Mouse (Mus musculus) adrenal gland, postnatal 10 days (tissue): ENCODE data around the gene Ust. TPM values are rescaled to one million over a fixed set of nuclear protein-coding genes. Genes with fewer than 3 reads are reported as not detected.

Source experiments
- DNase-seq: peaks from one replicate; pipeline ENCODE4 v3.0.0; 2021; ENCODE audit warnings: mixed read lengths
- total RNA-seq, 2 experiments: library from RNA; stranded (reverse); gene quantifications; 2 replicates each; pipeline ENCODE4 v1.2.3; 2021

Ust gene
- total RNA-seq, 2 experiments from 2014 or later: 5.3 to 6.2 TPM

DNA sequence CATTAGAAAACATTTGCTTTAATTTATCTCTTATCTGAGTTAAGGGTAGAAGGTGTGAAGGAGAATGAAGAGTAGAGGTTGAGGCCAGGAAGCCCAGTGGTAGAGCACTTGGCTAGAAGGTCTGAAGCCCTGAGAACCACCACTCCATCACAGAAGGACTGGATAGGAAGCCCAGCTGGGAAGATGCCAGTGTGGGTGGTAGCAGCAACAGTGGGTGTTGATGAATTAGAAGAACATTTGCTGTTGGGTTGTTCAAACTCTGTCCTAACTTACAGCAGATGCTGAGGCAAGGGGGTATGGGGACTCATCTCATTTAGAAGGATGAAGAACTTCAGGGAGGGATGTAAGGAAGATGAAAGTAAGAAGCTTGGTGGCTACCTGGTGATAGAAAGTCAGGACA is 197.9 kb downstream of the Ust start:
- no peak for DNase-seq

DNA sequence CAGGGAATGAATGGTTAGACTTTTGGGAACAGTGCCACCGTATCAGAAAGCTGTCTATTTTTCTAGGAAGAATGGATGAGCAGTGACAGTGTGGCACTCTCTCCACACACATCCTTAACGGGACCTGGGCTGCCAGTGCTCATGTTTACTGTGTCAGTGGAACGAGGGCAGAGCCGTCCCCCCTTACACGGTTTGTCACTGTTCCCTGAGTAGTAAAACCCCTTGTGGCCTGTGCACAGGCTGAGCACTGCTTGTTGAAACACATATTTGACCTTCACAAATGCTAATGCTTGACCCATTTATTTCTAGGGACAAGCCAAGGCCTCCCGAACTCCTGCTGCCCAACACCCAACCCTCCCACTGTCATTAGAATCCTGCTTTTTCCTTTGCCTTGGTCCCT is 209.2 kb downstream of the Ust start:
- DNase-seq: peak; percentile 29

- no peak for DNase-seq
Observed at GRCm38 (mm10) chr10:8304211-8304610, 214.4 kb downstream of the Ust start.

DNA sequence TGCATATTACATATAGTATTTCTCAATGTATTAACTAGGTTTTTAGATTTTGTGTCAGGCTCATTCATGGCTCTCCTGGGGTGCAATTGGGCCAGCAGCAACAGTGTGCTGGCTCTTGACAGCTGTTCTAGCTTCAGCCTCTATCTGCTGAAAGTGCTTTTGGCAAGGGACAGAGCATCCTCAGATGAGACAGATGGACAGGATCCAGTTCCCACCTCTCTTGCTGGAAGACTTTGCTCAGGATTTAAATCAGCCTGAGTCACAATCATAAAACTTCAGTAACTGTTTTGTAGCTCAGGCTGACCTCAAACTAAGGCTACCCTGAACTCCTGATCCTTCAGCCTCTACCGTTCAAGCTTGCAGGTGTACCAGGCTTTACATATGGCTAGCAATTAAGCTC is 219.5 kb downstream of the Ust start:
- no peak for DNase-seq

- no peak for DNase-seq
Observed at GRCm38 (mm10) chr10:8297214-8297613, 221.4 kb downstream of the Ust start.

DNA sequence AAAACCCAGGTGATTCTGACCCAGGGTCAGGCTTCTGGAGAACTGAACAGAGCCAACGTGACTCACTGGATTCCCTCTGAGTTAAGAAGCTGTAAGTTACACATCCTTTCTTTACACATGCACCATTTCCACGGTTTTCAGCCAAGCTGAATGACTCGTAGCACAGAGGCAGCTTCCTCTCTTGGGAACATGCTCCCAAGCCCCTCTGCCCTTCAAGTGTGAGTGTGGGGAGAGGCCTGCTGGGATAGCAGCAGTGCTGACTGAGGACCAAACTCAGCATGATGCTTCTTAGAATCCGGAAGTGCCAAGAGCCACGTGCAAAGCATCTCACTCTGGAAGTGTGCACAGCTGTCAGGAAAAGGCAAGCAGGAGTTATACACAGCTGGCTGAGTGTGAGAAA is 228.0 kb downstream of the Ust start:
- DNase-seq: no peak

DNA sequence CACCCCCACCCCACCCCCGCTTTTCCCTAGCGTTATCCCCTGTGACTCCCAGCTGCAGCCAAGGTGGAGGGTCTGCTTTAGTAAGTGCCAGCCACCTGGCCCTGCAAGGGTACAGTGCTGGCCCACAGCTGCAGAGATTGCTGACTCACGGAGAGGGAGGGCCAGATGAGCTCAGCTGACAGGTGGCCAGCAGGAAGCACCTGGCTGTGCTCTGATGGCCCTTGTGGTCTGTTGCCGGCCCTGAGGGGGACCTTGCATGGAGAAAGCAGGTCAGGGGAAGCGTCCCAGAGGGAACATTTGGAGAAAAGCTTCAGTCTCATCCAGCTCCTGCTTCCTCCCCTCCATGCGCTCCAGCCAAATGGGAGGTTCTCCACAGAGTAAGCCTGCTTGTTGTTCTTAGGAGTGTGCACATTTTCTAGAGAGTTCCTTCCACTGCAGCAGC is 231.3 kb downstream of the Ust start:
- DNase-seq: peak; percentile 33

DNA sequence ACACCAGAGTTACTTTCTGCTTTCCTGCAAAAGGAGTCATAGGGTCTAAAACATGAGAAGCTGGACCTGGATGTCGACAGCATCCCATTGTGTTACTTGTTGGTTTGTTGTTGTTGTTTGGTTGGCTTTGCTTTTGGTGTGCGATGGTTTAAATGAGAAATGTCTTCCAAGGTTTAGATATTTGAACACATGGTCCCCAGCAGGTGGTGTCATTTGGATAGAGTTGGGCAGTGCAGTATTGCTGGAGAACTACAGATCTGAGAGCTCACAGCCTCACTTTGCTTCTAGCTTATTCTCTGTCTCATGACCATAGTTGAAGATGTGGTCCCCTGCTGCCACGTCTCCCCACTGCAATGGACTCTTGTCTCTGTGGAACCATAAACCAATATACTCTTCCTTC is 234.6 kb downstream of the Ust start:
- no peak for DNase-seq

DNA sequence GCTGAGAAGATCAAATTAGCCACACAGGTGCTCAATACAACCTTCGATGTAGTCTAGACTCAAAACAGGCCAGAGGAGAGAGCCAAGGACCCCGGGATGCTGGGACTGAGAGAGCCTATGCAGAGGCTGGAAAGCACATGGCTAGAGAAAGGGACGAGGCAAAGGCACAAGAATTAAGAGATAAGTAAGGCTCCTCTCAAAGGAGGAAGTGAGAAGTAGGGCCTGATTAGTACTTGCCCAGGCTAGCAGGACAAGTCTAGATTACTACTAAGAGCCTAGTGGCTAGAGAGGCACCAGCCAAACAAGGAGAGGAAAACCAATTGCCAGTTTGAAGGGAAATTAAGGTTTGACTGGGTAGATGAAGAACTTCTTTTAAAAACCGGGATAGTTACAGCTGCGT is 241.5 kb downstream of the Ust start:
- DNase-seq: no peak

DNA sequence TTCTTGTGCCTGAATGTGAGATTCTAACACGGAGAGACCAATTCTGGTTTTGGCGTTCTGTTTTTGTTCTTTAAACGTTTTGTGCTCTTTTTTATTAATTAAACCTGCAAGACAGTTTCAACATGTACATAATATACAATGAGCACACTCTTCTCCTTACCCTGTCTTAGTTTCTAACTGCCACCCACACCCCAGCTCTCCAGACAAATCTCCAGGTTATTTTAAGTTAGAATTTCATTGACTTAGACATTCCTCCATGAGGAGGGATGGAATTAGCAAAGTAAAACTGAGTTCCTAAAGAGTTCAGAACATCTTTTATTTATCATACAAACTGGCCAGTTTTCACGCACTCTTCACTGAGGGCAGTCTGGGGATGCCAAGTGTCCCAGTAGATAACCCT is 248.9 kb downstream of the Ust start:
- no peak for DNase-seq

GRCm38 (mm10) chr10:8259716-8260115 is 258.9 kb downstream of the Ust start:
- DNase-seq: no peak

DNA sequence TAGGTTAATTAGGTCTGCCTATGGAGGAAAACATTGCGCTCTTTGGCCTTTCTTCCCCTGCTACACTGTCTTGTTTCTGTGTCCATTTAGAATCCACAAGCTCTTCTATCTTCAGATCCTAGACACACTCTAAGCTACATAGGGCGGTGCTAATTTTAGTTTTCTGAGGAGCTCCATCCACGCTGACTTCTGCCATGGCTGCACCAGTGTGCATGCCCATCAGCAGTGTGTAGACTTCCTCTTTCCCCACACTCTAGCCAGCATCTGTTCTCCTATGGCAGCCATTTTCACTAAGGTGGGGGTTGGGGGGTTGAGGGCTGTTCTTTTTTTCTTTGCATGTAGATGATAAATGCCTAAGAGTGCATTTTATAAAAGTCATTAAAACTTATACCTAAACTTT is 268.6 kb downstream of the Ust start:
- DNase-seq: no peak

DNA sequence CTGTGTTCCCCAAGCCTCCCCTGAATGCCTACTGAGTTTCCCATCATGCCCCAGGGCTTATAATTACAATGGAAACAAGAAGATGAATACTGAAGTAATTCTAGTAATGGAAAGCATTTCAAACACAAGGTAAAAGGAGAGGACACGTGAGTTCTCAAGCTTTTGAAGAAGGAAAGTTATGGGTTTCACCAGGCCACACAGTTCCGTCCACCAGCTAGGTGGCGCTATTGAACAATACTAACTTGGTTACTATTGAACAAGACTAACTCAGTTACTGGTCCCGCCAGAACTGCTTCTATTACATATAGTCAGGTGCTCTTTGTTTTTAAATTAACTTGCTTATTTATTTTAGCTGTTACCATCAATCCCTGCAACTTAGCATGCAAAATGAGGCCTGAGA is 276.3 kb downstream of the Ust start:
- DNase-seq: peak; percentile 80

DNA sequence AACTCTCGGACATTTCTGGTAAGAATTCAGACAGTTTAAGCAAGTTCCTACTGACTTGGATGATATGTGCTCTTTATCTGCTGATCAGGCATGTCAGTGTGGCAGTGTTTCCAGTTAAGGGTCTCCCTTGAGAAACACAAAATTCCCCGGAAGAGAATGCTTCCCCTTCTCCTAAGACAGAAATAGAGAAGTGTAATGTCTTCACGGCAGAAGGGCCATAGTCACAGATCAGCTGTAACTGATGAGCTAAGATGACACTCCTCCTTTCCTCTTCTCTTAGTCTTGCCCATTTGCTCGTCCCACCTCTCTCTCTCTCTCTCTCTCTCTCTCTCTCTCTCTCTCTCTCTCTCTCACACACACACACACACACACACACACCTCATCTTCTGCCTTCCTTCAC is 277.9 kb downstream of the Ust start:
- no peak for DNase-seq

DNA sequence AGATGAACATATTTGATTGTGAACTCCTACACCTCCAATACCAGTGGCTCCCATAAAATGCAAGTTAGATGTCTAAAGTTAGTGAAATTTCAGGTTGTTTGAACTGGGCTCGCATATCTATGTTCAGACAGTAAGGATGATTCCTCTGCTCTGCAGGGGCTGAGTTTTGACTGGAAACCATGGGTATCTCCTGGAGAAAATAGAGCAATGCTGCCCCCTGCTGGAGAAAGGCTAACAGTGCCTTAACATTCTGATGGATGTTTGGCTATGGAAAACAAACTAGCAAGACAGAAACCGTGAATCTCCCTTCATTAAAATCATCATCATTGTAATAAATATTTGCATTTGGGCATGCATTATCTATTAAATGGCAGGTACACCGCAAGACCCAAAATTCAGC is 278.4 kb downstream of the Ust start:
- peak; percentile 88 for DNase-seq

DNA sequence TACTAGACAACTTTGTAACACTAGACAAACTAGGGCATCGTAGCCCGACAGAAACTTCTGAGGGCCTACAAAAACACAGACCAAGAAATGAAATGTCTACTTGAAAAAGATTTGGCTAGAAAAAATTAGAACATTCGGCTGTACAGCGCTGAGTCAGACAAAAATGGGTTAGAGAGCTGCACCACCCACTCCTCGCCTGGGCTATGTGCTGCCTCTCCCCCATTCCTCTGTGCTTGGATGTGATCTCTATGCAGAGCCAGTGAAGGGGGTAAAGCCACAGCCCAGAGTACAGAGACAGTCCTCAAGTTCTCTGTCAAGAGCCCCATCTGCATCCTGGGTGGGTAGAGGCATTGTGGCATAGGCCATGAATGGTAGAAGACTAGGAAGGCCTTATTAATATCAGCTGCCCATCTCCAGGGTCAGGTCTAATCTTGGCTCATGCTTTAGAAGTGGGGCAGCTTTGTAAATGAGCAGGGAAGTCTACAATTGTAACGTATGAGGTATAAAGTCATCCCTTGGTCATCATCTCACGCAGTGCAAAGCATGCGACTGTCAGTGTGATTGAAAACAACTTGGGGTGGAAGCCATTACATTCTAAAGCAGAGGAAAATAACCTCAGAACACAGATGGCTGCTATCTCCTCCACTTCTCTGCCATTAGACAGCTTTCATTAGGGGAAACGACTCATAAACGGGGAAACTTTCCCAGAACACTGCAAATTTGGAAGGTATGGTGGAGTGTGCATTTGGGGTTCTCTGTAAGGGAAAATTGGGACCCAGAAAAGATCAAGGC is 281.6 kb downstream of the Ust start:
- DNase-seq: no peak

DNA sequence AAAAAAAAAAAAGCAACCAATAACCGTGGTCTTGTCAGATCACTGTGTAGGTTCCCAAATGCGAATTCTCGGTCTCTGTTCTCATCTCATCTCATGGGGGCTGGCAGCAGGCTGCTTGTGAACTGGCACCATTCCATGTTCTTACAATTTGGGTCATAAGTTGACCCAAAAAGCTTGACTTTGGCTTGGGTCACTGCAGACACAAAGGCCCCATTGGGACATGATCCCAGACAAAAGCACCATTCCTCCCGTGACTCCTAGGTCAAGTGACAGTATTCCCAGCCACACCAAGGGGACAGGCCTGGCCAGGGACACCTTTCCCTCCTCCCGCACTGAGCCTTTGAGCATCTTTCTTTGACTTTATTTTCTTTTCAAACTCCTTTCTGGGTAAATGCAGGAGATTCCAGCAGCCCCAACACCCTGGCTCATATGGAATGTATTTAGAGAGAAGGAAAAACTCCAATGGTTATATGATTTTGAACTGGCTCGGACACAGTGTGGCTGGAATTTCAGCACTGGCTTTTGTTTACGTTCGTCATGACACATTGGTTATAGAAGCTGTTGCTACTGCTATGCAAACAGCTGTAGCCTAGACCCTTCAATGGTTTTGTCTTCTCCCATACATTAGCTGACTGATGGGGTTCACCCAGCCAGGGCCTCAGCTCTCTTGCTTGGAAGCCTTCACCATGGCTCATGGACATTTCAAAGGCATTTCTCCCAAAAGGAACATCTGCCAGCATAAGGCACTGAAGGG is 285.3 kb downstream of the Ust start:
- DNase-seq: peak; percentile 26

DNA sequence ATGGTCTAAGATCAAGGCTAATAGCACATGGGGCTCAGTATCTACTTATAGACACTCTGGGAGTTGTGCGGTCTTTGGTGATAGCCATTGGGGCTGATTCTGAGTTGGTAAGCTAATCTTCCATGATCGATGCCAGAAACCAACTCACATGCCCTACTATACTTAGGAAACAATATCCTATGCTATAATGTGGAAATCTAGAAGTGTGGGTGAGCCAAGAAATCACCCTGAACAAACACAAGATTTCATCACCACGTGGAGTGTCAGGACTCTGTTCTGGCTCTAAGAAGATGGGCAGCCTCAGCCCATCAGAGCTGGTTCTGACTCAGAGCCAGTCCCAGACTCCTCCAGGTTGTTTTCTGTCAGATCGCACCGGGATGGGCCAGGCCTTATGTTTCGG is 286.1 kb downstream of the Ust start:
- DNase-seq: no peak

- DNase-seq: no peak
Observed at GRCm38 (mm10) chr10:8228375-8228743, 290.3 kb downstream of the Ust start.

- DNase-seq: no peak
Observed at GRCm38 (mm10) chr10:8227705-8228374, 290.8 kb downstream of the Ust start.

DNA sequence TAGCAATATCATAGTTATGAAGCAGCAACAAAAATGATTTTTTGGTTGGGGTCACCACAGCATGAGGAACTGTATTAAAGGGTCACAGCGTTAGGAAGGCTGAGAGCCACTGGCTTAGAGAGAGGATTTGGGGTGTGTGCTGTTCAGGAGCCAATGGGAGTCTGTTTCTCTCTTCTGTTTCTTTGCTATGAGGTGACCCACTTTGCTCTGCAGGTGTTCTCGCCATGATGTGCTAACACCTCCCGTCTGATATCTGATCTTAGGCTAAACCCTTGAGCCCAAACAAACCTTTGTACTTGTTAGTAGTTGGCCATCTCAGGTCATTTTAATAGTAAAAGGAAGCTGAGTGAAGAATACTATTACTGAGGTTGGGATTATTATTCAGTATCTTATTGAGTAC is 292.0 kb downstream of the Ust start:
- DNase-seq: no peak

GRCm38 (mm10) chr10:8224641-8225040 is 294.0 kb downstream of the Ust start:
- DNase-seq: no peak

DNA sequence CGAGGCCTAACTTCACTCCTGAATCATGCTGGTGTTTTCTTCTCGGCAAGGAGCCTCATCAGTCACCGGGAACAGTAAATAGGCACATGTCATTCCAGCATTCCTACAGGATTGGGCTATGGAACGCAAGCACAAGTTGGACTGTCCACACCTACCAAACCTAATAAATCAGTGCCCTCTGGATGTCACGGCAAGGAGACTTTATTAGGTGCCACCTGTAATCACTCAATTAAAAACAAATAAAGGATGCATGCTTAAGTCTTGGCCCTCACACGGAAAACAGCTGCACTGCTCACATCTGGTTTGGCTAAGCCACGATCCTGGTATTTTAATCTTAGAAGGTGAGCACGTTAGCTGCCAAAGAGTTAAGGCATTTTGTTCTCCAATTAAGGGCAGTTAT is 294.6 kb downstream of the Ust start:
- no peak for DNase-seq
